In genomic region chr11:117482677-117483511, GRCm38 (mm10) we compare ENCODE assay signal across 9 mouse cellular contexts. TPM values are rescaled to one million over a fixed set of nuclear protein-coding genes. Genes with fewer than 3 reads are reported as not detected.
A peak's percentile ranks its signal among the peaks of the same experiment; 100 is the strongest.
DNase-seq lines count a peak whose midpoint lies in the region; ATAC-seq and TF ChIP-seq lines count a peak whose summit lies in the region.
"Had no signal": no experiment of that assay in that cellular context is flagged by ENCODE, and none has a peak within 500 bp of the region (broad histone marks: within the 10 kb centered on the region; RNA-seq: fewer than 3 reads in every experiment).

No protein-coding gene starts in this region.

- peak overlapping the region; percentile 40 for H3K4me3 ChIP-seq in ES-Bruce4 (ENCODE audit: low read depth, low read length)
- peak overlapping the region; percentile 11 for H3K4me3 ChIP-seq in hindbrain, embryonic 12.5 days
- no peak overlapping the region for H3K4me3 ChIP-seq in lung, postnatal 0 days (ENCODE audit: low read depth, low read length)
- H3K4me3 ChIP-seq: erythroblast, embryonic 14.5 days had no signal

- peak overlapping the region; percentile 50 for H3K4me2 ChIP-seq in hindbrain, embryonic 12.5 days (replicated peaks)
- peak overlapping the region; percentile 50 for H3K4me2 ChIP-seq in lung, postnatal 0 days (replicated peaks; ENCODE audit: low read depth, low read length)

- no peak for TF ChIP-seq CTCF in ES-Bruce4 (IDR thresholded peaks at IDR 0.05; ENCODE audit: low read depth, low read length)
- TF ChIP-seq CTCF in lung, postnatal 0 days (IDR thresholded peaks at IDR 0.05): no peak

- peak; percentile 41; the same call in 1 of the 2 replicates for ATAC-seq in hindbrain, embryonic 12.5 days (ENCODE audit: low FRiP score)
- peak; percentile 60 for ATAC-seq in lung, postnatal 0 days

- H3K4me1 ChIP-seq in ES-Bruce4 (ENCODE audit: control insufficient read depth, insufficient read depth, low read length): peaks cover 4% of the 10 kb centered on the region
- H3K4me1 ChIP-seq in hindbrain, embryonic 12.5 days: peaks cover 67% of the 10 kb centered on the region
- peaks cover 6% of the 10 kb centered on the region for H3K4me1 ChIP-seq in lung, postnatal 0 days (ENCODE audit: insufficient read depth, low read depth, low read length)

- 0 out of 2 replicates have a peak overlapping the region, but pooled peaks have one; percentile 12 for H3K27ac ChIP-seq in ES-Bruce4 (ENCODE audit: insufficient read depth, low read length)
- peak overlapping the region; percentile 85 for H3K27ac ChIP-seq in hindbrain, embryonic 12.5 days
- no peak overlapping the region for H3K27ac ChIP-seq in lung, postnatal 0 days (ENCODE audit: low read length)

- TF ChIP-seq POLR2A in ES-Bruce4 (IDR thresholded peaks at IDR 0.05; ENCODE audit: insufficient read depth, low read length): no peak

- H3K9me3 ChIP-seq in ES-Bruce4 (replicated peaks; ENCODE audit: control insufficient read depth, insufficient read depth, low read length, poor library complexity, severe bottlenecking): no peaks in the 10 kb centered on the region
- no peaks in the 10 kb centered on the region for H3K9me3 ChIP-seq in hindbrain, embryonic 12.5 days (replicated peaks)
- H3K9me3 ChIP-seq in lung, postnatal 0 days (ENCODE audit: low read length): no peaks in the 10 kb centered on the region

- H3K27me3 ChIP-seq in ES-Bruce4 (ENCODE audit: control insufficient read depth, insufficient read depth, low read length, poor library complexity, severe bottlenecking): no peaks in the 10 kb centered on the region
- H3K27me3 ChIP-seq in hindbrain, embryonic 12.5 days: no peaks in the 10 kb centered on the region; the same call in 1 of the 2 replicates
- H3K27me3 ChIP-seq in lung, postnatal 0 days (replicated peaks; ENCODE audit: insufficient read depth, low read length): no peaks in the 10 kb centered on the region

- WGBS in hindbrain, embryonic 12.5 days: 2% methylated on average over 23 of the region's 26 CpGs
- whole genome bisulfite sequencing in lung, postnatal 0 days: 1% methylated on average over 25 of the region's 26 CpGs

- no peaks in the 10 kb centered on the region for H3K36me3 ChIP-seq in ES-Bruce4 (ENCODE audit: control insufficient read depth, insufficient read depth, low read length, poor library complexity, severe bottlenecking)
- no peaks in the 10 kb centered on the region for H3K36me3 ChIP-seq in hindbrain, embryonic 12.5 days
- no peaks in the 10 kb centered on the region for H3K36me3 ChIP-seq in lung, postnatal 0 days (ENCODE audit: insufficient read depth, low read length)

- peak; percentile 94 to 97 for DNase-seq in cerebellum, adult 18-20 months
- DNase-seq in frontal cortex, postnatal 10 days (ENCODE audit: low spot score in 2 of 2): peak; percentile 90
- peak; percentile 98 for DNase-seq in layer of hippocampus, postnatal 10 days (ENCODE audit: low spot score in 2 of 2)
- DNase-seq in lung, postnatal 0 days (ENCODE audit: low spot score): peak; percentile 69
- DNase-seq in ovary, postnatal 14 days (ENCODE audit: low spot score): peak; percentile 73
- peak; percentile 73 for DNase-seq in thymus, postnatal 14 days

- no peak for TF ChIP-seq EP300 in ES-Bruce4 (IDR thresholded peaks at IDR 0.05; ENCODE audit: insufficient read depth, low read depth, low read length)
- TF ChIP-seq EP300 in lung, postnatal 0 days (IDR thresholded peaks at IDR 0.05): no peak

- H3K9ac ChIP-seq in ES-Bruce4 (ENCODE audit: low read depth, poor library complexity, severe bottlenecking): peak overlapping the region; percentile 7
- H3K9ac ChIP-seq in hindbrain, embryonic 12.5 days: peak overlapping the region; percentile 8
- no peak overlapping the region for H3K9ac ChIP-seq in lung, postnatal 0 days (replicated peaks; ENCODE audit: low read depth)

RNA-seq across cellular contexts. Expression of gene Gm11733, which starts 1.3 kb away (rescaled TPM):
- not detected in 2 replicates for polyA plus RNA-seq in ES-Bruce4 (2011; ENCODE audit: insufficient read depth, insufficient read length, low read depth, missing spikeins)
- not detected in 2 replicates for polyA plus RNA-seq in hindbrain, embryonic 12.5 days (2016; fragmentation: Nextera tagmentation; extraction: Ambion mirVana)
- not detected for total RNA-seq in layer of hippocampus, postnatal 10 days (2021)
- not detected in 2 replicates for polyA plus RNA-seq in lung, postnatal 0 days (2015; fragmentation: Nextera tagmentation; extraction: Ambion mirVana)
- polyA plus RNA-seq: erythroblast, embryonic 14.5 days had no signal
